Mouse (Mus musculus) ES-Bruce4 (cell line): ENCODE results near the gene Gm36245.
"Not testable (repeated sequence)": the region's sequence is repeated elsewhere in the genome, so short reads cannot be mapped to it uniquely, and the experiment has no call there.

ENCODE experiments used
- CTCF ChIP-seq: IDR thresholded peaks from one replicate; pipeline ENCODE4 v1.8.1; 2011; ENCODE audit warnings: low read depth, low read length
- EP300 ChIP-seq: IDR thresholded peaks from 2 replicates; pipeline ENCODE4 v1.6.1; 2011; ENCODE audit warnings: low read depth, low read length; ENCODE audit not compliant: insufficient read depth
- POLR2A ChIP-seq: IDR thresholded peaks from one replicate; pipeline ENCODE4 v1.8.1; 2011; ENCODE audit warnings: low read length; ENCODE audit not compliant: insufficient read depth

DNA sequence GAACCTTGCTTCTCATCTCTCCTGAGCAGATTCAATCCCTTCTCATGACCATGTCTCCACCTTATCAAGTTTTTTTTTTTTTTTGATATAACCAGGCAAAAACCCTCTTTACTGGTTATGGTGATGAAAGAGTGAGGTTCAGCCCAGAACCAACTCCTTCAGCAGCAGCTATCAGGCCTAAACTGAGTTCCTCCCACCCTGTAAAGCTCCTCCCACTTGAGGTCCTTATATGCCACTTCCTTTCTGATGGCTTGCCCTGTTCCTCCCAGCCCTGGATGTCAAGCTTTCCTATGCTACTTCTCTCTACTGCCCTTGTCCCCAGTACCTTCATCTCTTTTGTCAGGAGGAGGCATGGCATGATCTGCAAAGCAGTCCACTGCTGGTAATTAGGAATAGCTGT is 52.1 kb downstream of the Gm36245 start:
- not testable (repeated sequence) for TF ChIP-seq CTCF, EP300, POLR2A
